In genomic region chr13:3610118-3610794, GRCm38 (mm10) we compare ENCODE assay signal across 8 mouse cellular contexts. TPM values are rescaled to one million over a fixed set of nuclear protein-coding genes. Genes with fewer than 3 reads are reported as not detected.
DNase-seq lines count a peak whose midpoint lies in the region; ATAC-seq lines count a peak whose summit lies in the region.

No protein-coding gene starts in this region.

- no peaks in the 10 kb centered on the region for H3K36me3 ChIP-seq in heart, embryonic 16.5 days (ENCODE audit: control insufficient read depth, insufficient read depth)

- ATAC-seq in cerebellum, adult (ENCODE audit: insufficient number of reproducible peaks, low FRiP score, low TSS enrichment), result peak; percentile 21
- peak; percentile 35 for ATAC-seq in erythroblast, adult 5-6 weeks (replicated peaks; ENCODE audit: low FRiP score, poor library complexity, severe bottlenecking)
- ATAC-seq in heart, embryonic 16.5 days (replicated peaks; ENCODE audit: extremely low read depth, insufficient read depth, low FRiP score), result peak; percentile 37

- H3K27me3 ChIP-seq in heart, embryonic 16.5 days (ENCODE audit: control insufficient read depth, insufficient read depth, low read length), result no peaks in the 10 kb centered on the region

- no peak for DNase-seq in cerebellum, adult 11-12 months
- DNase-seq in ZHBTc4 (ENCODE audit: low read depth, low spot score), result peak; percentile 65
- peak; percentile 36 for DNase-seq in kidney, postnatal 14 days
- DNase-seq in lung, postnatal 25 days (ENCODE audit: low spot score), result peak; percentile 12
- DNase-seq in right cerebral cortex, postnatal 4 days, result peak; percentile 47

- peak overlapping the region; percentile 96 for H3K27ac ChIP-seq in heart, embryonic 16.5 days (ENCODE audit: low read length)

- peak overlapping the region; percentile 85 for H3K4me2 ChIP-seq in heart, embryonic 16.5 days (ENCODE audit: low read depth, low read length)

- peak overlapping the region; percentile 91 for H3K9ac ChIP-seq in heart, embryonic 16.5 days (ENCODE audit: low read length)

- 0% methylated on average over 47 of the region's 50 CpGs for WGBS in heart, embryonic 16.5 days

- peak overlapping the region; percentile 96 for H3K4me3 ChIP-seq in heart, embryonic 16.5 days (ENCODE audit: low read length)

- H3K9me3 ChIP-seq in heart, embryonic 16.5 days (replicated peaks; ENCODE audit: control insufficient read depth, low read length), result peaks cover 5% of the 10 kb centered on the region; the same call in 1 of the 2 replicates

- peaks cover 3% of the 10 kb centered on the region; the same call in 1 of the 2 replicates for H3K4me1 ChIP-seq in heart, embryonic 16.5 days (ENCODE audit: control insufficient read depth, insufficient read depth, low read length)

RNA-seq across cellular contexts. Expression of gene Fam208b, which starts 0.7 kb away (rescaled TPM):
- total RNA-seq in erythroblast, adult 5-6 weeks (2015; ENCODE audit: low replicate concordance), result 12.7 and 34.0 TPM in 2 replicates
- total RNA-seq in erythroblast, adult 5-6 weeks (2017; ENCODE audit: low replicate concordance), result 9.8 and 13.7 TPM in 2 replicates
- 6.7 and 7.6 TPM in 2 replicates for polyA plus RNA-seq in heart, embryonic 16.5 days (2015; fragmentation: Nextera tagmentation; extraction: Ambion mirVana)

RNA-seq across cellular contexts. Expression of gene Asb13, which starts 23.6 kb away (rescaled TPM):
- total RNA-seq in erythroblast, adult 5-6 weeks (2015; ENCODE audit: low replicate concordance), result 0.42 and 2.5 TPM in 2 replicates
- 2.6 TPM in 1 of 2 replicates, not detected in the other for total RNA-seq in erythroblast, adult 5-6 weeks (2017; ENCODE audit: low replicate concordance)
- polyA plus RNA-seq in heart, embryonic 16.5 days (2015; fragmentation: Nextera tagmentation; extraction: Ambion mirVana), result 4.8 and 5.7 TPM in 2 replicates
